Comparison of ENCODE assay signal across 23 mouse cellular contexts in the genomic region with DNA sequence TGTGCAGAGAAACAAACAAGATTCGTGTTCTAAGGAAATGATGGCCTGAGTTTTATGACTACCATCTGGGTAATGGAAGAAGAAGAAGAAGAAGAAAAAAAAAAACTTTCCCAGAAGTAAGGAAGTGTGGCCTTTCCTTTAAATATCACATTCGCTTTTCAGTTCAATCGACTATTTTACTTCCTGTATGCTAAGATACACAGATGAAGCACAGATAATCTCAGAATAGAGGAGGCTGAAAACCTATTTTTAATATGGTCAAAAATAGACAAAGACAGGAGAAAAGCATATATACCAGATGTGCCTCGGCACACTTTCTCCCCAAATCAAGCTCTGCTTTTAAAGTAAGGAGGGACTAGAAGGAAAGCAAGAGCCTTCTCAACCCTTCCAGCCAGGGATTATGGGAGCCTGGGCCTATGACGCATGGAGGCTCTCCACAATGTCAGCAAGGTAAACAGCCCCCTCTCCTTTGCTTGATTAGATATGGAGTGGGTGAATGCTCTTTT. TPM values are rescaled to one million over a fixed set of nuclear protein-coding genes. Genes with fewer than 3 reads are reported as not detected.
A peak's percentile ranks its signal among the peaks of the same experiment; 100 is the strongest.
DNase-seq lines count a peak whose midpoint lies in the region; ATAC-seq and TF ChIP-seq lines count a peak whose summit lies in the region.
"Had no signal": no experiment of that assay in that cellular context is flagged by ENCODE, and none has a peak within 500 bp of the region (broad histone marks: within the 10 kb centered on the region; RNA-seq: fewer than 3 reads in every experiment).

No protein-coding gene starts in this region.

- no peak overlapping the region for H3K9ac ChIP-seq in hindbrain, embryonic 13.5 days
- H3K9ac ChIP-seq: forebrain, embryonic 13.5 days; heart, embryonic 15.5 days; hindbrain, embryonic 12.5 days; limb, embryonic 12.5 days; liver, embryonic 15.5 days; lung, embryonic 14.5 days; neural tube, embryonic 15.5 days had no signal

- intact Hi-C loops in gastrocnemius, adult 2 months (cut with DNase I): no loop called here
- intact Hi-C loops in gastrocnemius, postnatal 14 days (cut with DNase I; ENCODE audit: low total_unique reads): no loop called here

- 89% methylated on average over 5 of the region's 5 CpGs for WGBS in hindbrain, embryonic 13.5 days

- no peaks in the 10 kb centered on the region; the same call in 1 of the 2 replicates for H3K4me1 ChIP-seq in hindbrain, embryonic 13.5 days (replicated peaks)
- H3K4me1 ChIP-seq: heart, embryonic 10.5 days; liver, embryonic 15.5 days; neural tube, embryonic 15.5 days had no signal

- H3K4me2 ChIP-seq in hindbrain, embryonic 13.5 days: no peak overlapping the region
- H3K4me2 ChIP-seq: forebrain, embryonic 13.5 days; heart, embryonic 15.5 days; hindbrain, embryonic 12.5 days; limb, embryonic 12.5 days; liver, embryonic 15.5 days; lung, embryonic 14.5 days; neural tube, embryonic 15.5 days had no signal

- no peaks in the 10 kb centered on the region for H3K27me3 ChIP-seq in hindbrain, embryonic 13.5 days
- H3K27me3 ChIP-seq: forebrain, embryonic 13.5 days; heart, embryonic 15.5 days; hindbrain, embryonic 12.5 days; limb, embryonic 12.5 days; liver, embryonic 15.5 days; neural tube, embryonic 15.5 days had no signal

- no peak for TF ChIP-seq CTCF in gastrocnemius, adult 2 months (IDR thresholded peaks at IDR 0.05)

- no peak overlapping the region for H3K4me3 ChIP-seq in gastrocnemius, adult 2 months
- no peak overlapping the region for H3K4me3 ChIP-seq in hindbrain, embryonic 13.5 days
- H3K4me3 ChIP-seq: forebrain, embryonic 13.5 days; heart, embryonic 10.5 days; heart, embryonic 15.5 days; hindbrain, embryonic 12.5 days; limb, embryonic 12.5 days; liver, embryonic 15.5 days; neural tube, embryonic 15.5 days had no signal

- peak overlapping the region; percentile 46 for H3K27ac ChIP-seq in gastrocnemius, adult 2 months
- H3K27ac ChIP-seq in hindbrain, embryonic 13.5 days: no peak overlapping the region
- H3K27ac ChIP-seq: forebrain, embryonic 13.5 days; heart, embryonic 10.5 days; heart, embryonic 15.5 days; hindbrain, embryonic 12.5 days; limb, embryonic 12.5 days; liver, embryonic 15.5 days; neural tube, embryonic 15.5 days had no signal

- ATAC-seq in activated CD4-positive, CD25-positive, alpha-beta regulatory T cell, adult 4 months: peak; percentile 32
- ATAC-seq in hindbrain, embryonic 13.5 days (ENCODE audit: low FRiP score): no peak
- ATAC-seq: forebrain, embryonic 13.5 days; intestine, postnatal 0 days had no signal

- DNase-seq in gastrocnemius, adult 2 months: no peak
- DNase-seq in gastrocnemius, postnatal 14 days: no peak
- DNase-seq in left cerebral cortex, adult 11 months (ENCODE audit: low spot score): peak; percentile 8
- no peak for DNase-seq in left cerebral cortex, adult 8-10 months (ENCODE audit: low spot score in 2 of 2)
- no peak for DNase-seq in ovary, postnatal 10 days (ENCODE audit: low spot score)
- DNase-seq: adrenal gland, adult 2 months; cerebellum, adult 8-10 months; cerebellum, postnatal 25 days; heart, postnatal 36 days; kidney, postnatal 4 days; lung, embryonic 14.5 days; lung, postnatal 14 days; midbrain, embryonic 14.5 days had no signal

- H3K36me3 ChIP-seq in hindbrain, embryonic 13.5 days: 0 out of 2 replicates have a peak, but pooled peaks cover 2% of the 10 kb centered on the region
- H3K36me3 ChIP-seq: liver, embryonic 15.5 days; neural tube, embryonic 15.5 days had no signal

- no peaks in the 10 kb centered on the region for H3K9me3 ChIP-seq in hindbrain, embryonic 13.5 days
- H3K9me3 ChIP-seq: forebrain, embryonic 13.5 days; heart, embryonic 10.5 days; heart, embryonic 15.5 days; hindbrain, embryonic 12.5 days; limb, embryonic 12.5 days; liver, embryonic 15.5 days; neural tube, embryonic 15.5 days had no signal

RNA-seq across cellular contexts. Expression of gene Abhd10, which starts 52.5 kb away (rescaled TPM):
- 10 to 100 TPM; 11.4 to 13.6 TPM for total RNA-seq in gastrocnemius, adult 2 months (2021)
- total RNA-seq in gastrocnemius, postnatal 14 days (2021): 1 to 10 TPM; 8.0 to 9.4 TPM
- total RNA-seq in left cerebral cortex, adult 8-10 months (2022): 10 to 100 TPM; 18.8 to 25.5 (median 25.4) TPM
- 10 to 100 TPM in 1 of 2 experiments, 1 to 10 TPM in 1; 9.7 to 24.1 TPM for polyA plus RNA-seq in activated CD4-positive, CD25-positive, alpha-beta regulatory T cell, adult 4 months (2017; shearing (Covaris generic))
- 41.2 and 46.0 TPM in 2 replicates for polyA plus RNA-seq in hindbrain, embryonic 13.5 days (2015; fragmentation: Nextera tagmentation; extraction: Ambion mirVana)
